Mouse (Mus musculus): ENCODE data around the gene Zfp367. TPM values are rescaled to one million over a fixed set of nuclear protein-coding genes. Genes with fewer than 3 reads are reported as not detected.
A peak's percentile ranks its signal among the peaks of the same experiment; 100 is the strongest.

The Zfp367 gene
- total and polyA plus RNA-seq, 3 experiments = 12.6 to 33.7 (median 23.8) TPM

- Histone ChIP-seq H3K4me3 (replicated peaks in 1 of 3; ENCODE audit: low read depth in 2 of 3, low read length in 2 of 3, poor library complexity in 1 of 3) (peak overlapping the region; percentile 45 to 83 (median 71)), H3K79me2 (replicated peaks; ENCODE audit: control insufficient read depth, extremely low read depth, insufficient read depth, poor library complexity, severe bottlenecking) (no peaks in the 10 kb centered on the region), H3K9me3 (replicated peaks; ENCODE audit: low read length) (no peaks in the 10 kb centered on the region), H3K4me1 (ENCODE audit: control insufficient read depth in 1 of 2, insufficient read depth in 2 of 2) (peaks cover 0 to 14% of the 10 kb centered on the region in 2 experiments; a peak in 2 of 4 replicates), H3K36me3 (replicated peaks in 1 of 2; ENCODE audit: control insufficient read depth in 1 of 2, insufficient read depth in 1 of 2, low read length in 1 of 2) (no peaks in the 10 kb centered on the region), H3K4me2 (ENCODE audit: insufficient read depth, low read depth, poor library complexity, severe bottlenecking) (peak overlapping the region; percentile 50), H3K27me3 (replicated peaks) (peaks cover 24% of the 10 kb centered on the region), H3K27ac (ENCODE audit: insufficient read depth, low read depth) (no peak overlapping the region), H3K9ac (ENCODE audit: insufficient read depth, low read depth) (peak overlapping the region; percentile 69)
- in situ Hi-C loops (cut with MboI; ENCODE audit: low pct_ligation_motif_present, low pct_unique_long_range_greater_than_20kb, low sequenced_read_pairs) (no loop called here), dilution Hi-C loops (cut with MboI; ENCODE audit: extremely low pct_ligation_motif_present, extremely low pct_unique_long_range_greater_than_20kb, low sequenced_read_pairs) (no loop called here)
- DNase-seq (ENCODE audit: extremely low read depth) = no peak
- TF ChIP-seq SIN3A (IDR thresholded peaks at IDR 0.05; ENCODE audit: low read length) (0 out of 2 replicates have a peak, but pooled peaks have one; percentile 17), POLR2A (IDR thresholded peaks at IDR 0.05; ENCODE audit: low read depth, low read length) (peak; percentile 40; the same call in 1 of the 2 replicates), ZNF384 (IDR thresholded peaks at IDR 0.05; ENCODE audit: low read depth, low read length) (no peak), USF1 (IDR thresholded peaks at IDR 0.05; ENCODE audit: low read depth, low read length) (no peak), ELF1 (IDR thresholded peaks at IDR 0.05; ENCODE audit: low read depth, low read length) (no peak), MAX (IDR thresholded peaks at IDR 0.05; ENCODE audit: low read length) (peak; percentile 65), UBTF (IDR thresholded peaks at IDR 0.05; ENCODE audit: low read depth, low read length) (peak; percentile 82), MXI1 (IDR thresholded peaks at IDR 0.05; ENCODE audit: low read depth, low read length) (peak; percentile 46), RCOR1 (conservative IDR thresholded peaks at IDR 0.05; ENCODE audit: low read depth, low read length) (0 out of 2 replicates have a peak, but pooled peaks have one; percentile 22), BHLHE40 (IDR thresholded peaks at IDR 0.05; ENCODE audit: low read depth, low read length) (0 out of 2 replicates have a peak, but pooled peaks have one; percentile 6)
These were observed 9.1 kb upstream of the Zfp367 start for GRCm38 (mm10) chr13:64161916-64162611.

- Histone ChIP-seq H3K9me3 (replicated peaks; ENCODE audit: low read length) (no peaks in the 10 kb centered on the region), H3K27me3 (replicated peaks) (peaks cover 28% of the 10 kb centered on the region), H3K36me3 (replicated peaks in 1 of 2; ENCODE audit: control insufficient read depth in 1 of 2, insufficient read depth in 1 of 2, low read length in 1 of 2) (no peaks in the 10 kb centered on the region), H3K4me1 (ENCODE audit: control insufficient read depth in 1 of 2, insufficient read depth in 2 of 2) (peaks cover 0 to 14% of the 10 kb centered on the region in 2 experiments; a peak in 2 of 4 replicates), H3K4me3 (replicated peaks in 1 of 3; ENCODE audit: low read depth in 2 of 3, low read length in 2 of 3, poor library complexity in 1 of 3) (peak within 1 kb of the TSS; percentile 45 to 83 (median 71)), H3K27ac (ENCODE audit: insufficient read depth, low read depth) (no peak within 1 kb of the TSS), H3K9ac (ENCODE audit: insufficient read depth, low read depth) (peak within 1 kb of the TSS; percentile 69), H3K79me2 (replicated peaks; ENCODE audit: control insufficient read depth, extremely low read depth, insufficient read depth, poor library complexity, severe bottlenecking) (no peaks in the 10 kb centered on the region), H3K4me2 (ENCODE audit: insufficient read depth, low read depth, poor library complexity, severe bottlenecking) (peak within 1 kb of the TSS; percentile 68)
- peak; percentile 39 for TF ChIP-seq POLR2A (IDR thresholded peaks at IDR 0.05; ENCODE audit: low read depth, low read length)
- TF ChIP-seq KAT2A (IDR thresholded peaks at IDR 0.05; ENCODE audit: insufficient replicate concordance, low read length) = no peak
- peak; percentile 26; the same call in 1 of the 2 replicates for TF ChIP-seq MEF2A (IDR thresholded peaks at IDR 0.05; ENCODE audit: borderline replicate concordance, low read depth, low read length)
- TF ChIP-seq NRF1 (IDR thresholded peaks at IDR 0.05; ENCODE audit: low read depth, low read length) = peak; percentile 59; the same call in 1 of the 2 replicates
- in situ Hi-C loops (cut with MboI; ENCODE audit: low pct_ligation_motif_present, low pct_unique_long_range_greater_than_20kb, low sequenced_read_pairs) (no loop called here), dilution Hi-C loops (cut with MboI; ENCODE audit: extremely low pct_ligation_motif_present, extremely low pct_unique_long_range_greater_than_20kb, low sequenced_read_pairs) (no loop called here)
- DNase-seq (ENCODE audit: extremely low read depth) = peak; percentile 97
These were observed 8.5 kb upstream of the Zfp367 start, which contains the start of gene Habp4 for GRCm38 (mm10) chr13:64161548-64161915. Gene Habp4, plus strand, starts transcription at chr13:64161824.
